Mouse (Mus musculus) cerebral cortex, adult 2 months (tissue): Measurements from ENCODE around the gene Avpr2.

ENCODE experiments used
- WGBS: fragments of 180-500 bp; shearing (Covaris S2); methylation state at CpG from one replicate; pipeline ENCODE4 v1.1.7; 2018; 5-methylcytosine and 5-hydroxymethylcytosine counted together

Avpr2 gene

GRCm38 (mm10) chrX:73921285-73921822 lies 29.5 kb downstream of the Avpr2 start:
- WGBS: 3% methylated on average over 34 of the region's 34 CpGs

GRCm38 (mm10) chrX:73921823-73922549 lies 30.1 kb downstream of the Avpr2 start, which contains the start of the genes Arhgap4 and Naa10:
TSS of gene Arhgap4 (minus strand) at chrX:73921870.
TSS of gene Naa10 (minus strand) at chrX:73921944.
- WGBS: 6% methylated on average over 43 of the region's 43 CpGs

DNA sequence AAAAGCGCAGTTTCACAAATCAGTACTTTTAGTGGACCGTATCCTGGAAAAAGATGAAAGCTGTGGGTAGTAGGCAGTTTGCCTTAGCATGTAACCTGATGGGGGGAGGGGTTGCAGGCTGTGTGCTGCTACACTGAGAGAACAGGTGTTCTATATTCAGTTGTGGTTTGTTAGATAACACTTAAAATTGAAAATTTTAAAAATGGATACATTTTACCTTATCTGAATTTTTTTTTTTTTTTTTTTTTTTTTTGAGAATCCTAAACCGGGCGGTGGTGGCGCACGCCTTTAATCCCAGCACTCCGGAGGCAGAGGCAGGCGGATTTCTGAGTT lies 30.6 kb downstream of the Avpr2 start:
- WGBS: 70% methylated on average over 8 of the region's 8 CpGs

- 40% methylated on average over 17 of the region's 17 CpGs for WGBS
Observed at GRCm38 (mm10) chrX:73930402-73931062, 38.6 kb downstream of the Avpr2 start, which contains the start of gene Renbp. TSS of gene Renbp (minus strand) at chrX:73930850.

GRCm38 (mm10) chrX:73931871-73932270 lies 40.0 kb downstream of the Avpr2 start:
- 67% methylated on average over 2 of the region's 2 CpGs for WGBS

DNA sequence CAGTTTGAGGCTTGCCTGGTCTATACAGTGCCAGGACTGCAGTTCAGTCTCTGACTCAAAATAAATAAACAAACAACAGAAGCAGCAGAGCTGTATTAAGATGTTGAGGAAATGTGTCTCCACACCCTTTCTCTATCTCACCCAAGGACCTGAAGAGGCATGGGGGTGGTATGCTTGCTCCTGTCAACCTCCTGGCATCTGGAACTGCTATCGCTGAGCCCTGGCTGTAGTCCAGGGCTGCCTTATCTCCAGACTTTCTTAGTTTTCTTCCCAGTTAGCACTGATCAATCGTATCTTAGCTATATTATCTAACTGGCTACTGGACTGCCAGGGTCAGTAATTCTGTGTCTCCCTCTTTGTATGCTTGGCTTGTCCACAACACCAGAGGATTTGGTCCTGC lies 50.0 kb downstream of the Avpr2 start:
- 43% methylated on average over 2 of the region's 2 CpGs for WGBS

DNA sequence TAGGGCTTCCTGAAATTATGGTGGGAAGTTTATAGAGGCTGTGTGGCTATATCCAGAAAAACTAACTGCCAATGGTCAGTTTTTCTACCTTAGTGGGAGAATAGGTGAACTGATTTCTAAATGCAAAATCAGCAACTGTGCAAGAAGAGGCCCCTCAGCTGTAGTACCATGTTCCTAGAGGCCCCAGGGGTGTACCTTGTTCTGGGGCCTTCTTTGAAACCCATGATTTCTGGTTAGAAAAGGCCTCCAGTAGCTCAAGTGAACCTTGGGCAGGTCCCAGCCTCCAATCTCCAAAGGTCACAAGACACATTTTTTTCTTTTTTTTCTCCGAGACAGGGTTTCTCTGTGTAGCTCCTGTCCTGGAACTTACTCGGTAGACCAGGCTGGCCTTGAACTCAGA lies 50.4 kb downstream of the Avpr2 start:
- 75% methylated on average over 2 of the region's 2 CpGs for WGBS
